Mouse (Mus musculus): Measurements from ENCODE around the gene Sacm1l.

DNA sequence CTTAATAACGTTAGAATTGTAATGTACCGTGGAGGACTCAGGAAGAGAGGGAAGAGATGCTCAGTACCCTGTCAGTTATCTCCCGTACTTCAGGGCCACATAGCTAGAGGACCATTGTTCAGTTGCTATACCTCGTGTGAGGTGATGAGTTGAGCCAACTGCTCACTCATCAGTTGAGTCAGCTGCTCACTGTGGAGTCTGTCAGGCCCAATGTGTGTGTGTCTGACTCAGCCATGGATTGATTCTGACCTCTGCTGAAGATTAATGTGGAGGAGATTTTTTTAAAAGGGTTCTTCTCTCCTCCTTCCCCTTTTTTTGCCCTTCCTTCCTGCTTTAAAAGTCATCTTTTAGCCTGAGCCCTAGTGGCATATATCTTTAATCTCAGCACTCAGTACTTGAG lies 29.1 kb upstream of the Sacm1l start:
- no peak for TF ChIP-seq CTCF (IDR thresholded peaks at IDR 0.05; ENCODE audit: low read depth, low read length)
- no peak for TF ChIP-seq GATA1 (IDR thresholded peaks at IDR 0.05; ENCODE audit: borderline replicate concordance, low read length)

All from G1E (cell line).